Mouse (Mus musculus) heart, adult 2 months (tissue): ENCODE measurements at regions not wholly inside any gene's neighbourhood (a gene's known extent, or its start where the extent isn't known, plus 50 kb on each side); places are given as distances from the start of the nearest gene placed in this dataset.

Experiments
- CTCF ChIP-seq: fragments of 200-600 bp; IDR thresholded peaks from 2 replicates; pipeline ENCODE4 v1.8.1; 2022; ENCODE audit warnings: antibody characterized with exemption, mild to moderate bottlenecking, moderate library complexity
- EP300 ChIP-seq: fragments of 200-500 bp; IDR thresholded peaks from 2 replicates; pipeline ENCODE4 v1.6.1; 2011; ENCODE audit warnings: low read depth, low read length, control low read depth; ENCODE audit not compliant: insufficient read depth
- POLR2A ChIP-seq: fragments of 200-500 bp; IDR thresholded peaks from 2 replicates; pipeline ENCODE4 v1.6.1; 2011; ENCODE audit warnings: mild to moderate bottlenecking, low read depth, low read length, control low read depth; ENCODE audit not compliant: insufficient read depth

DNA sequence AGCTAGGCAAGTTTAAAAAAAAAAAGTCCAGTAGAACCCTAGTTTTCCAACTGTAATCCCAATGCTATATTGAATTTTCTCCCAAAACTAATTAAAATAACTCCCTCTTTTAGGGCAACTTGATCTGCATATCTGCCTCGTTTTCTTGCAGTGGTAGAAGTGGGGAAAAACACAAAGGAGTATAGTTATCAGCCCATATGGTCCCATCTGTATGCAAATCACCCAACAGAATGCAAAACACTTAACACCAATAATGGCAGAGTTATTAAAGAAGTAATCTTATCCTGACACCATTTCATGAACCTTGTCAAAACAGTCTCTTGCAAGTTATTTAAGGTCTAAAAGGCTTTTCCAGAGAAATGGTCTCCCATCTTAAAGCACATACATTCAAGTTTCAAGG lies 290.7 kb upstream of the Clec14a start:
- no peak for TF ChIP-seq CTCF
- no peak for TF ChIP-seq POLR2A
- no peak for TF ChIP-seq EP300
